Mouse (Mus musculus) right cerebral cortex, postnatal 4 days (tissue): ENCODE data around the gene Morn4.

Source experiments
- DNase-seq: peaks from one replicate; pipeline ENCODE4 v3.0.0-alpha.2; 2022

The Morn4 gene

GRCm38 (mm10) chr19:42086166-42086565, at the start of gene Morn4:
Morn4 (minus strand) TSS chr19:42086357.
- peak; percentile 92 for DNase-seq

GRCm38 (mm10) chr19:42135070-42135469, 48.9 kb upstream of the Morn4 start:
- DNase-seq, result no peak

GRCm38 (mm10) chr19:42131101-42131500, 44.9 kb upstream of the Morn4 start:
- DNase-seq, result no peak

GRCm38 (mm10) chr19:42130294-42130606, 44.1 kb upstream of the Morn4 start:
- no peak for DNase-seq

GRCm38 (mm10) chr19:42129509-42130293, 43.5 kb upstream of the Morn4 start:
- no peak for DNase-seq

GRCm38 (mm10) chr19:42128787-42129508, 42.8 kb upstream of the Morn4 start, which contains the start of gene Avpi1:
Avpi1 (minus strand) TSS chr19:42129059.
- peak; percentile 97 for DNase-seq

GRCm38 (mm10) chr19:42128052-42128740, 42.0 kb upstream of the Morn4 start:
- no peak for DNase-seq

GRCm38 (mm10) chr19:42127024-42127423, 40.9 kb upstream of the Morn4 start:
- no peak for DNase-seq

GRCm38 (mm10) chr19:42126219-42126605, 40.1 kb upstream of the Morn4 start:
- no peak for DNase-seq

- DNase-seq, result no peak
Measured at GRCm38 (mm10) chr19:42125501-42126218, 39.5 kb upstream of the Morn4 start.

- DNase-seq, result no peak
Measured at GRCm38 (mm10) chr19:42124684-42125083, 38.5 kb upstream of the Morn4 start.

- DNase-seq, result no peak
Measured at GRCm38 (mm10) chr19:42120451-42120850, 34.3 kb upstream of the Morn4 start.

- DNase-seq, result no peak
Measured at GRCm38 (mm10) chr19:42118596-42118995, 32.4 kb upstream of the Morn4 start.

- DNase-seq, result no peak
Measured at GRCm38 (mm10) chr19:42118142-42118541, 32.0 kb upstream of the Morn4 start.

- no peak for DNase-seq
Measured at GRCm38 (mm10) chr19:42115783-42116335, 29.7 kb upstream of the Morn4 start.

GRCm38 (mm10) chr19:42104681-42105080, 18.5 kb upstream of the Morn4 start:
- no peak for DNase-seq

- DNase-seq, result no peak
Measured at GRCm38 (mm10) chr19:42099406-42099805, 13.2 kb upstream of the Morn4 start.

- DNase-seq, result no peak
Measured at GRCm38 (mm10) chr19:42090637-42091141, 4.5 kb upstream of the Morn4 start.

GRCm38 (mm10) chr19:42089748-42090595, 3.8 kb upstream of the Morn4 start, which contains the start of gene Pi4k2a:
Pi4k2a (plus strand) TSS chr19:42090470.
- DNase-seq, result peak; percentile 94

GRCm38 (mm10) chr19:42089103-42089747, 3.1 kb upstream of the Morn4 start:
- DNase-seq, result peak; percentile 46

- no peak for DNase-seq
Measured at GRCm38 (mm10) chr19:42085690-42086089, 467 bp downstream of the Morn4 start.
